Mouse (Mus musculus): ENCODE measurements around the gene Slc3a1. TPM values are rescaled to one million over a fixed set of nuclear protein-coding genes. Genes with fewer than 3 reads are reported as not detected.

Slc3a1 gene
- polyA plus RNA-seq, 1 experiment from 2014 or later: 0.32 TPM

DNA sequence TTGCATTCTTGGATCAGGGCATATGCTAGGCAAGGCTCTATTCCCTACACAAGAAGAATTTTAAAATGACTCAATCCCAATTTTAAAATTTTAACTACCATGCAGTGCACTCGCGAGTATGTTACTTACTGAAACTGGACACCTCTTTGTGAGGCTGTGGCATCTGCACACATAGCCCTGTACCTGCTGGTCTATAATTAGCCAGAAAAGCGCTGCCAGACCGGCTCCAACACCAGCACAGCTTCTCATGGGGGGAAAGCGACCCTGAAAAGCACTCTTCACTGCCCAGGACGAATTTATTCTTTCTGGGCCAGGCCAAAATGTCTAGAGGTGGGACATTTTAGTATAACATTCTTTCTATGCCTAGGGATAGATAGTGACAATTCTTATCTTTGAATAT lies 42.5 kb downstream of the Slc3a1 start:
- Histone ChIP-seq H3K9me3 (ENCODE audit: control insufficient read depth, low read length) (no peaks in the 10 kb centered on the region), H3K4me1 (ENCODE audit: control insufficient read depth, insufficient read depth, low read length) (no peaks in the 10 kb centered on the region), H3K27me3 (replicated peaks; ENCODE audit: control insufficient read depth, insufficient read depth, low read length) (no peaks in the 10 kb centered on the region), H3K4me3 (ENCODE audit: low read depth, low read length) (no peak overlapping the region), H3K9ac (ENCODE audit: low read depth, low read length) (no peak overlapping the region), H3K4me2 (ENCODE audit: low read depth, low read length) (no peak overlapping the region), H3K27ac (replicated peaks; ENCODE audit: low read depth, low read length) (no peak overlapping the region), H3K36me3 (ENCODE audit: control insufficient read depth, insufficient read depth, low read length) (peaks cover 68% of the 10 kb centered on the region)
- DNase-seq (ENCODE audit: low spot score): peak; percentile 31
- 64% methylated on average over 6 of the region's 6 CpGs for WGBS
- 0 out of 2 replicates have a peak, but pooled peaks have one; percentile 58 for ATAC-seq (ENCODE audit: low read depth)

DNA sequence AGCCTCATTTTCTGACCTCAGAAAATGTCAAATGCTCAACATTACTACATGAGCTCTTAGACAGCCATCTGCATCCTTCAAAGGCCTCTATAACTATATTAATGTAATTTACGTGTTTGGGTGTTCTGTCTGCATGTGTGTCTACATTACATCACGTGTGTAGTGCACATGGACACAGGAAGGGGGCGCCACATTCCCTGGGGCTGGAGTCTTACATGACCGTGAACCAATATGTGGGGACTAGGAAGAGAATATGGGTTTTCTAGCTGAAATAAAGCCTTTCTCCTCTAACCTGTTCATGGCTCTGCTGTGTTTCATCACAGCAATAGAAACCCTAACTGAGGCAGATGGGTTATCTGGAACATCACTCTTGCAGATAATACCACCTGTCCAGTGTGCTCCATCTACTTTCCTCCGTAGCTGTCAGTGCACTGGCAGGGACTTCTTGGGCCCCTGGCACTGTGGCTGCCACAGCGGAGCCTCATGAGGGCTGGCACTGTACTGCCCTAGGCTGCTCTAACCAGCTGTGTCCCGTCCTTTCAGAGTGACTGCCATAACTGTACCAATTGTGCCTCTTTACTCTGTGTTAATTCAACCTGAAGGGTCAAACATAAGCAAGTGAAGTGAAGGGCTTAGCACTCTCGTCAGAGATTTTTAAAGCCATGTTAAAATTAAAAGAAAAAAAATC lies 43.1 kb downstream of the Slc3a1 start:
- Histone ChIP-seq H3K4me2 (ENCODE audit: low read depth, low read length) (no peak overlapping the region), H3K27ac (replicated peaks; ENCODE audit: low read depth, low read length) (no peak overlapping the region), H3K4me1 (ENCODE audit: control insufficient read depth, insufficient read depth, low read length) (no peaks in the 10 kb centered on the region), H3K27me3 (replicated peaks; ENCODE audit: control insufficient read depth, insufficient read depth, low read length) (no peaks in the 10 kb centered on the region), H3K9ac (ENCODE audit: low read depth, low read length) (no peak overlapping the region), H3K36me3 (ENCODE audit: control insufficient read depth, insufficient read depth, low read length) (peaks cover 68% of the 10 kb centered on the region), H3K9me3 (ENCODE audit: control insufficient read depth, low read length) (no peaks in the 10 kb centered on the region), H3K4me3 (ENCODE audit: low read depth, low read length) (no peak overlapping the region)
- 88% methylated on average over 8 of the region's 8 CpGs for WGBS
- ATAC-seq (ENCODE audit: low read depth) (no peak), DNase-seq (ENCODE audit: low spot score) (no peak)

DNA sequence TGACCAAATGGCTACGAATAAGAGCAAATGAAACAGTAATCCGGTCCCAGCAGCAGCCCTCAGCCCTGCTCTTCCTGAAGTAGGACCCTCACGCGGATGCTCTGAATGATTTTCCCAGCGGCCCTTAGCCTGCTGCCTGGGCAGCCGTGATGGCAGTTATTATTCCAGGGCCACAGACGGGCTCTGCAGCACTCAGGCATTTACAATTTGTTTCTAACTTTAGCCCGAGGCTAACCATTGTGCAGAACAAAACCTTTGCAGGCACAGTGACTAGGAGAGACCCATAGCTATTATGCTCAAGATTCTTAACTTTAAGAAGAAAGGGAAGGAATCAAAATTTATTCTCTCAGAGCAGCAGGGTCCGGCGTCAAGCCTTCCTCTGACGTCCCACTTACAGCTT lies 44.2 kb downstream of the Slc3a1 start:
- no peak overlapping the region for H3K9ac ChIP-seq (ENCODE audit: low read depth, low read length)
- H3K4me3 ChIP-seq (ENCODE audit: low read depth, low read length): no peak overlapping the region
- no peaks in the 10 kb centered on the region for H3K27me3 ChIP-seq (replicated peaks; ENCODE audit: control insufficient read depth, insufficient read depth, low read length)
- ATAC-seq (ENCODE audit: low read depth) (no peak), DNase-seq (ENCODE audit: low spot score) (no peak)
- H3K36me3 ChIP-seq (ENCODE audit: control insufficient read depth, insufficient read depth, low read length): peaks cover 70% of the 10 kb centered on the region
- H3K9me3 ChIP-seq (ENCODE audit: control insufficient read depth, low read length): no peaks in the 10 kb centered on the region
- no peaks in the 10 kb centered on the region for H3K4me1 ChIP-seq (ENCODE audit: control insufficient read depth, insufficient read depth, low read length)
- no peak overlapping the region for H3K4me2 ChIP-seq (ENCODE audit: low read depth, low read length)
- no peak overlapping the region for H3K27ac ChIP-seq (replicated peaks; ENCODE audit: low read depth, low read length)
- 51% methylated on average over 11 of the region's 11 CpGs for WGBS

GRCm38 (mm10) chr17:85073214-85073613 lies 45.0 kb downstream of the Slc3a1 start:
- DNase-seq (ENCODE audit: low spot score) (no peak), ATAC-seq (ENCODE audit: low read depth) (no peak)
- Histone ChIP-seq H3K4me1 (ENCODE audit: control insufficient read depth, insufficient read depth, low read length) (no peaks in the 10 kb centered on the region), H3K27ac (replicated peaks; ENCODE audit: low read depth, low read length) (no peak overlapping the region), H3K27me3 (replicated peaks; ENCODE audit: control insufficient read depth, insufficient read depth, low read length) (no peaks in the 10 kb centered on the region), H3K4me3 (ENCODE audit: low read depth, low read length) (no peak overlapping the region), H3K9me3 (ENCODE audit: control insufficient read depth, low read length) (no peaks in the 10 kb centered on the region), H3K36me3 (ENCODE audit: control insufficient read depth, insufficient read depth, low read length) (peaks cover 71% of the 10 kb centered on the region), H3K9ac (ENCODE audit: low read depth, low read length) (no peak overlapping the region), H3K4me2 (ENCODE audit: low read depth, low read length) (no peak overlapping the region)
- WGBS: 67% methylated on average over 7 of the region's 7 CpGs

DNA sequence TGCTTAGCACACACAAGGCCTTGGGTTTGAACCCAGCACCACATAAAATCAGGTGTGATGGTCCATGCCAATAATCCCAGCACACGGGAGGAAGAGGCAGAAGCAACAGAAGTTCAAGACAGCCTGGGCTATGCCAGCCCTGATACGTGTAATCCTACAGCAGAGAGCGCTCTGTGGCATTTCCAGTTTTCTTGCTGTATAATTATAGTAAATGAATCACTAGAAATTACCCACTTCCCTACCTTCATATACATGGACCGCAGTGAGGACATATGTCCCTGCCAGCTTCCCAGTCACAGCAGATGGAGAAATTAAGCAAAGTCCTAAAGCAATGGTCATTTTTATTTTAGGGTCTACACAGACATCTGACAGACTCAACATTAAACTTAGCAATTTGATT lies 45.9 kb downstream of the Slc3a1 start:
- whole genome bisulfite sequencing: 94% methylated on average over 4 of the region's 4 CpGs
- H3K4me1 ChIP-seq (ENCODE audit: control insufficient read depth, insufficient read depth, low read length): no peaks in the 10 kb centered on the region
- ATAC-seq (ENCODE audit: low read depth) (no peak), DNase-seq (ENCODE audit: low spot score) (no peak)
- H3K9ac ChIP-seq (ENCODE audit: low read depth, low read length): no peak overlapping the region
- no peak overlapping the region for H3K27ac ChIP-seq (replicated peaks; ENCODE audit: low read depth, low read length)
- no peaks in the 10 kb centered on the region for H3K9me3 ChIP-seq (ENCODE audit: control insufficient read depth, low read length)
- H3K27me3 ChIP-seq (replicated peaks; ENCODE audit: control insufficient read depth, insufficient read depth, low read length): no peaks in the 10 kb centered on the region
- no peak overlapping the region for H3K4me3 ChIP-seq (ENCODE audit: low read depth, low read length)
- peaks cover 71% of the 10 kb centered on the region for H3K36me3 ChIP-seq (ENCODE audit: control insufficient read depth, insufficient read depth, low read length)
- H3K4me2 ChIP-seq (ENCODE audit: low read depth, low read length): no peak overlapping the region

GRCm38 (mm10) chr17:85079276-85079675 lies 51.1 kb downstream of the Slc3a1 start:
- Histone ChIP-seq H3K9me3 (ENCODE audit: control insufficient read depth, low read length) (no peaks in the 10 kb centered on the region), H3K4me2 (ENCODE audit: low read depth, low read length) (no peak overlapping the region), H3K27me3 (replicated peaks; ENCODE audit: control insufficient read depth, insufficient read depth, low read length) (no peaks in the 10 kb centered on the region), H3K27ac (replicated peaks; ENCODE audit: low read depth, low read length) (no peak overlapping the region), H3K4me3 (ENCODE audit: low read depth, low read length) (no peak overlapping the region), H3K4me1 (ENCODE audit: control insufficient read depth, insufficient read depth, low read length) (no peaks in the 10 kb centered on the region), H3K9ac (ENCODE audit: low read depth, low read length) (no peak overlapping the region), H3K36me3 (ENCODE audit: control insufficient read depth, insufficient read depth, low read length) (peaks cover 56% of the 10 kb centered on the region)
- DNase-seq (ENCODE audit: low spot score) (no peak), ATAC-seq (ENCODE audit: low read depth) (no peak)
- WGBS: 88% methylated on average over 3 of the region's 3 CpGs

DNA sequence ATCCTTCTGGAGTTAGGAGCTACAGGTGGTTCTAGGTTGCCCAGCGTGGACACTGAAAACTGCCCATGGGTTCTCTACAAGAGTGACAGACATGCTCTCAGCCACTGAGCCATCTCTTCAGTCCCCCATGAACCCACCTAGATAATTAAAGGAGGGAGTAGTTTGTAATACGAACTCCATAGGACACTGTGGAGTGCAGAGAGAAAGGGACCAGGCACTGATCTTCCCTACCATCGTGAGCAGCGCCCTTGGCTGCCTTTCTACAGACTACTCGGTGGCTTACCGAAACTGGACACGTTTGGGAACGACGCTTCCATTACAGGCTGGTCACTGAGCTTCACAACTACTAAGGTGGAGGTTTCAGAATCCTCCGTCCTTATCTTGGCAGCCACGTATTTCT lies 52.6 kb downstream of the Slc3a1 start:
- peaks cover 48% of the 10 kb centered on the region for H3K36me3 ChIP-seq (ENCODE audit: control insufficient read depth, insufficient read depth, low read length)
- no peaks in the 10 kb centered on the region for H3K9me3 ChIP-seq (ENCODE audit: control insufficient read depth, low read length)
- ATAC-seq (ENCODE audit: low read depth): no peak
- no peak overlapping the region for H3K4me2 ChIP-seq (ENCODE audit: low read depth, low read length)
- no peak for DNase-seq (ENCODE audit: low spot score)
- no peaks in the 10 kb centered on the region for H3K4me1 ChIP-seq (ENCODE audit: control insufficient read depth, insufficient read depth, low read length)
- no peak overlapping the region for H3K4me3 ChIP-seq (ENCODE audit: low read depth, low read length)
- H3K9ac ChIP-seq (ENCODE audit: low read depth, low read length): no peak overlapping the region
- whole genome bisulfite sequencing: 96% methylated on average over 11 of the region's 11 CpGs
- H3K27ac ChIP-seq (replicated peaks; ENCODE audit: low read depth, low read length): no peak overlapping the region
- no peaks in the 10 kb centered on the region for H3K27me3 ChIP-seq (replicated peaks; ENCODE audit: control insufficient read depth, insufficient read depth, low read length)

DNA sequence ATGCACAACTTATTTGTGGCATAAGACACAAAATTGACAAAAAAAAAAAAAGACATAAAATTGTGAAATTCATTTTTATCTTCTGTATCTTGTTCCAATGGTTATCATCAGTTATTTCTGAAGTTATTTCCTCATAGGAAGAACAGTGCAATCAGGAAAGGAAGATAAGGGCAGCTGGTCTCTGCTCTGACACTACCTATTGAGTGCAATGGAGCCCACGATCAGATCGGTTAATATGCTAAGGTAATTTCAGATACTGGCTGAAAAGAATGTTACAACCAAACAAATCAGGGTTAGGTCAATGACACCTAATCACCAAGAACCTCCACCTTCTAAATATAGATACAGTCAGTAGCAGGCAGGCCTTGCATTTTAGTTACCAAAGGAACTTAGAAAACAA lies 57.2 kb downstream of the Slc3a1 start:
- Histone ChIP-seq H3K4me1 (ENCODE audit: control insufficient read depth, insufficient read depth, low read length) (0 out of 2 replicates have a peak, but pooled peaks cover 3% of the 10 kb centered on the region), H3K4me3 (ENCODE audit: low read depth, low read length) (no peak overlapping the region), H3K27me3 (replicated peaks; ENCODE audit: control insufficient read depth, insufficient read depth, low read length) (no peaks in the 10 kb centered on the region), H3K9ac (ENCODE audit: low read depth, low read length) (no peak overlapping the region), H3K9me3 (ENCODE audit: control insufficient read depth, low read length) (no peaks in the 10 kb centered on the region), H3K27ac (replicated peaks; ENCODE audit: low read depth, low read length) (no peak overlapping the region), H3K4me2 (ENCODE audit: low read depth, low read length) (no peak overlapping the region), H3K36me3 (ENCODE audit: control insufficient read depth, insufficient read depth, low read length) (peaks cover 12% of the 10 kb centered on the region)
- 85% methylated on average over 2 of the region's 2 CpGs for WGBS
- no peak for ATAC-seq (ENCODE audit: low read depth)
- no peak for DNase-seq (ENCODE audit: low spot score)

DNA sequence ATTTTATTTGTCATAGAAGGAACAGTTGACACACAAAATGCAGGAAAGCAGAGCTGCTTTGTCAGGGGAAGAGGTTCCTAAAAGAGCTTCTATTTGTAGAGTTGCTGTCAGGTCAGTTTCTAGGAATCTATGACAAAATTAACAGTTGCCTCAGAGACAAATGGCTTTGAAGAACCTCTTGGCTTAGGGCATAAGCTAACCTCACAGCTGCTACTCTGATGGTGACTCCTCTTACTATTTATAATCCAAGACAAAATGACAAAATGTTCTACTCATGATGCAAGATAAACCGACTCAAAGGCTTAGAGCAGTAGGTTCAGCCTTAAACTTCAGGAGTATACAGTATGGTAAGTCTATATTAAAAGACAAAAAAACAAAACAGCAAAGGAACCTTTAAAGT lies 58.3 kb downstream of the Slc3a1 start:
- WGBS: 81% methylated on average over 1 of the region's 1 CpGs
- H3K4me2 ChIP-seq (ENCODE audit: low read depth, low read length): no peak overlapping the region
- peaks cover 4% of the 10 kb centered on the region; the same call in 1 of the 2 replicates for H3K36me3 ChIP-seq (ENCODE audit: control insufficient read depth, insufficient read depth, low read length)
- no peaks in the 10 kb centered on the region for H3K9me3 ChIP-seq (ENCODE audit: control insufficient read depth, low read length)
- H3K4me1 ChIP-seq (ENCODE audit: control insufficient read depth, insufficient read depth, low read length): 0 out of 2 replicates have a peak, but pooled peaks cover 3% of the 10 kb centered on the region
- no peak overlapping the region for H3K27ac ChIP-seq (replicated peaks; ENCODE audit: low read depth, low read length)
- no peak overlapping the region for H3K9ac ChIP-seq (ENCODE audit: low read depth, low read length)
- H3K27me3 ChIP-seq (replicated peaks; ENCODE audit: control insufficient read depth, insufficient read depth, low read length): no peaks in the 10 kb centered on the region
- DNase-seq (ENCODE audit: low spot score): no peak
- ATAC-seq (ENCODE audit: low read depth): no peak
- H3K4me3 ChIP-seq (ENCODE audit: low read depth, low read length): no peak overlapping the region
